Mouse (Mus musculus) gonadal fat pad, adult 2 months (tissue): Measurements from ENCODE around the gene Sec14l5. TPM values are rescaled to one million over a fixed set of nuclear protein-coding genes. Genes with fewer than 3 reads are reported as not detected.

Experiments
- DNase-seq: peaks from one replicate; pipeline ENCODE4 v3.0.0-alpha.2; 2012; ENCODE audit warnings: low read depth
- polyA plus RNA-seq: library from polyadenylated mRNA; depleted of rRNA; stranded (reverse); fragments of >200 nt; gene quantifications from 2 replicates; pipeline ENCODE4 v1.2.3, GENCODE M21; 2012; rRNA removed

Sec14l5 gene
- 0.68 and 0.74 TPM in 2 replicates for polyA plus RNA-seq

- DNase-seq, result no peak
These were observed at the start of gene Sec14l5 for GRCm38 (mm10) chr16:5147037-5147385. Gene Sec14l5 (plus strand): TSS chr16:5147109.

DNA sequence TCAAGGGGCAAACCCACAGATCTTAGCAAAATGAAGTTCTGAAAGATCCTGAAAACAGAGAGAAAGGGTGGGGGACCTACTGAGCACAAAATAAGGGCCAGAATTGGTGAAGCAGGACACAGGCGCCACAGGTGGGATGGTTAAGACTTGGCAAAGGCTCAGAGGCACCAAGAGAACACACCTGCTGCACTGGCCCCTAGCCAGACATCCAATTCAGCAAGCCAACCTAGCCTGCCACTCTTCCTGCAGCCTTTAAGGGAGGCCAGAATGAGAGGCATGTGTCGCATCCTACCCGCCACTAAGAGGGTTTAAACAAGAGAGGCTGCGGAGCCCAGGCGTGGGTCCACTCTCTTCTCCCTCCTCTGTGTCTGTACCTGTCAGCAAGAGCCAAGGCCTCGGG, 45.9 kb upstream of the Sec14l5 start:
- DNase-seq, result no peak

- DNase-seq, result no peak
These were observed 37.0 kb upstream of the Sec14l5 start for GRCm38 (mm10) chr16:5109877-5110276.

- no peak for DNase-seq
These were observed 35.9 kb upstream of the Sec14l5 start for GRCm38 (mm10) chr16:5111021-5111420.

DNA sequence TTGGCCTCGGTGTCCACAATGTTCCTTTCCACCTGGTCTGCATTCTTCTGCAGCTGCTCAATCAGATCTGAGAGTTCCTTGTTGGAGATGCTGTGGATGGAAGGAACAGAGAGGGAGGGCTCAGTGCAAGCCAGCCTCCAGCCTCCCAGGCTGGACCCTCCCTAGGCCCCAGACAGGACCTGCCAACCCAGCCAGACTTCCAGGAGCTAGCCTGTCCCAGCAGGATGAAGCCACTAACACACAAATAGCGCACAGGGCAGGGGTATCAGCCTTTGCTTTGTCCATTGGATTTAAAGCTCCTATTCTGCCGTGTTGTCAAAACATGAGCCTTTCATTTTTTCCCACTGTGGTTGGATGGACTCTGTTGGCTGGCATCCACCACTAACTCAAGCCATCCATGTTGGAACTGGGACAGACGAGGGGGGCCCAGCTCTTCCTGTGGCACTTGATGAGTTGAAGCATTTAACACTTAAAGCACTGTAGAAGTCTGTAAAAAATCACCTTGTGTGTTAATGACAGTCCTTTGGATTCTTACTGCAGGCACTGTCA, 33.8 kb upstream of the Sec14l5 start:
- DNase-seq, result no peak

GRCm38 (mm10) chr16:5113582-5113981, 33.3 kb upstream of the Sec14l5 start:
- no peak for DNase-seq

GRCm38 (mm10) chr16:5119385-5119784, 27.5 kb upstream of the Sec14l5 start:
- DNase-seq, result no peak

DNA sequence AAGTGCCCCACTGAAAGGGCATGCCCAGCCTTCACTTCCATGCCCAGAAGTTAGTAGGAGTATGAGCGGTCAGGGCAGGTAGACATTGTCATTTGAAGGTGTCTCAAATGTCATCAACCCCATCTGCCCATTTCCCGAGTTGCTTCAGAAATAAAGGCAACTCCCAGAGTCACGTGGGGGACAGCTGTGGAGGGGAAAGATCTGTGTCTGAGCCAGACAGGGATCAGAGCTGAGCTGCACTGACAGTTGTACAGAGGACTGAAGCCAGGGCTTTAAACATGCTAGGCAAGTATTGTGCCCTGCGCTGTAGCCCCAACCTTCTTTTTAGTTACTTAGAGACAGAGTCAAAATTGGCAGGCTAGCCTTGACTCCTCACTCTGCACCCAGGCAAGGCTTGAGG, 27.1 kb upstream of the Sec14l5 start:
- DNase-seq, result no peak

DNA sequence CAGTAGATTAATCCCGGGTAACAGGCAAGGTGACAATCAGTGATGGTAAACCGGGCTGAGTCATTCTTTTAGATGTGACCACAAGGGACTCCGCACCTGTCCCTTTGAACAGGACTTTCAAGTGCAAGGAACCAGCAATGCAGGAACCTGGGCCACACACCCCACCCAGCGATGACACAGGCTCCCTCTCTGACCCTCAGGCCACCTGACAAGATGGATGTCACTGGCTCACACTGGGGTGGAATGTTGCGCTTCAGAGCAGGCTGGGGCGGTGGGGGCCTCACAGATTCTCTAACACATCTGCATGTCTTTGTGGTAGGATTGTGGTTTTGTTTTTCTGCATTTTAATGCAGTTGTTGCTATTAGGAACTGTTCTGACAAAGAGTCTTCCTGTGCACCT, 23.4 kb upstream of the Sec14l5 start:
- no peak for DNase-seq

- no peak for DNase-seq
These were observed 16.7 kb upstream of the Sec14l5 start for GRCm38 (mm10) chr16:5130196-5130595.

DNA sequence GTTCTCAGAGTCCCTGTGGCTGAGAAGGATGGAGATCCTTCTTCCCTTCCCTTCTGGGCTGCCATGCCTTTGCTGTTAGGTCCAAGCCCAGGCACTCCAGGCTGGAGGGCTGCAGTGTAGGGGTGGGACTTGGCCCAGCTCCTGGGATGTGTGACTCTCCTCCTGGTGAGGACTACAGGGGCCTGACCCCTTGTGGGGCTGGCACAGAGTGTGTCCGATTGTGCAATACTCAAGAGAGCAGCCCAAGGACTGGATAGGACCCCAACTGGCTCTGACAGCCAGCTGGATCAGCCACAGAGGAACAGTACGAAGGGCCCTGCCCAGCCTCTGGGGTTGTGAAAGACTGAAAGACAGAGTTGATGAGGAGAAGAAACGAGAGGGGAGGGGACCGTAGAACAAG, 16.1 kb upstream of the Sec14l5 start:
- DNase-seq, result no peak

DNA sequence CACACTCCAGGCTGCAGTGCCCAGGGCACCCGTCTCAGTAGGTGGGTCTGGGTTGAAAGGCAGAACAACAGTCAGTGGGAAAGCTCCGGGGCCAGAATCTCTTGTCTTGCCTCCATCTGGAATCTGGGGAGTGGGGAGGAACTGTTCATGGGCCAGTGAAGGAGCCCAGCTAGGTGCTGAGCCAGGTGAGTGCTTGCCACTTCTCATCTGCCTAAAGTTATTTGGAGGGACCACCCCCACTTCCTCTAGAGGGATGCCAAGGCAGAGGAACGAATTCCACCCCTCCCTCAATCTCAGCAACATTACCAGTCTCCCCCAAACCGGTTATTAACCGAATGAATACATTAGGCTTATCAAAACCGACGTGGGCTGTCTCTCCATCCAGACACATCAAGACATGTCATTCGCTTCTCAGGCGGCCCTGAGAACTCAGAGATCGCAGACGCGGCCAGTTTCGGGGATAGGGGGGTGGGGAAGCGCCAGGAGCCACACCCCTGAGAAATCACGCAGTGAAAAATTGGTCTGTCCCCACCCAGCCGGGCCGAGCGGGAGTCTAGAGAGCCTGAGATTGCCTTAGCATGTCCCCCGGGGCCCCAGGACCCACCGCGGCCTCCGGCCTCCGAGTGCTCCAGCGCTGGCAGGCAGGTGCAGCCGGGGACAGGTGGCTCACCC, 15.5 kb upstream of the Sec14l5 start:
- DNase-seq, result no peak

- DNase-seq, result no peak
These were observed 14.5 kb upstream of the Sec14l5 start, which contains the start of gene Ppl for GRCm38 (mm10) chr16:5132401-5132801. Gene Ppl (minus strand): TSS chr16:5132421.

DNA sequence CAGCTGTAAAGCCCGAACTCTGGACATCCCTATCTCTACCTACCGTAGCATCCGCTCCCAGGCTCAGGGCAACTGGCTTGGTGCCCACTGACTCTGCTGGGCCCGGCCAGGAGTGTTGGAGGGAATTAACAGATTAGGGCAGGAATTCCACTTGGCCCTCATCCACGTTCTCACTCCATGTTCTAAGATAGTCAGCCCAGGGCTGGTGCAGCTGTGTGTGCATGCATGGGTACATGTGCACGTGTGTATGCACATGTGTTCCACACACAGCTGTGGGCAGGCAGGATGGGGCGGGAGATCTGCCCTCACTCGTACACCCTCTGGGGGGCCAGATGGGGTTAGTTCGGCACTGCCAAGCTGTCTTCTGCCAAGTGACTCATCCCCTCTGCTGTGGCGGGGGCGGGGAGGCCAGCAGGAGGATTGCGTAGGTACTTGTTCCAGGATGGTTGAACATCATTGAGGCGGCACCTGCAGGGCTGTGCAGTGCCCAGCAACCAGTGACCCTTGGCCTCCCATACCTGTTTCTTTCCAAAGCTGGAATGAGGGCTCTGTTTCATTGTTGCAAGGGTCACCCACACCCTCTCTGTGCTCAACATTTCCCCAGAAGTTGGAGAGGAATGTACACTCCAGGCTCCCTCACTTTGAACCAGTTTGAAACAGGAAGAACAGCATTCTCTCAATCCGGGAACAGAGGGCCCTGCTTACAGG, 12.1 kb upstream of the Sec14l5 start:
- DNase-seq, result peak; percentile 71

- DNase-seq, result no peak
These were observed 11.2 kb upstream of the Sec14l5 start for GRCm38 (mm10) chr16:5135551-5136261.

- peak; percentile 60 for DNase-seq
These were observed 10.4 kb upstream of the Sec14l5 start for GRCm38 (mm10) chr16:5136505-5136904.

- no peak for DNase-seq
These were observed 9.8 kb upstream of the Sec14l5 start for GRCm38 (mm10) chr16:5137006-5137540.

DNA sequence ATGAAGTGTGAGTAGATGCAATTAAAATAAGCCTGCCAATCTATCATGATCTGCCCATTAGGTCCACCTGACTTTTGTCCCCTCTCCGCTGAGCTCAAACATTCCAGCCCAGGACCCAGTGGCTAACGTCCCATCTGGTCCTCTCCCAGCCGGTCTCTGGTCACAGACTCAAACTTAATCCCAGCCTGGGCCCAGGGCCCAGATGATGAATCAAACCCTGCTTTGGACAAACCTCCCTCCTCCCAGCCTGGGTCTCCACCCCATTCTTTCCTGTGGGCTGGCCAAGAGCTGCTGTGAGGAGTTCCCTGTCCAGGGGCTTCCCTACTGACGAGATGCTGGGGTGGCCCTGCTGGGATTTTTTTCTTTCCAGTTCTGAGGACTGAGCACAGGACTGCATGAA, 7.2 kb upstream of the Sec14l5 start:
- no peak for DNase-seq

DNA sequence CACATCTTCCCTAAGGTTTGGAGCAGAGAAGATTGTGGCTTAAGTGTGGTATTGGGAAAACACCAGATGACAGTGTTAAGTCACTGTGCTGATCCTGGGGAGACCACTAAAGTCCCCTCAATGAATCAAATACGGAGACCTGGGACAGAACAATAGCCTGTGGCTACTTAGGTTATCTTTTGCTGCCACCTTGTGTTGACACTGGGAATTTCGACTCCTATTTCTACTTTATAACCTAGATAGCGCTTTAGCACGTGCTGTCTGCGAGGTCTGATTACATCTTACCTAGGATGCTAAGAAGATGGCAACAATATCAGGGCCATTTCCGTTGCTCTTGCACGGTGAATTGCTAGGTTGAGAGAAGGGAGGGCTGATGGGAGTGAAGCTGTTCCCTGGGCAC, 1.3 kb upstream of the Sec14l5 start:
- no peak for DNase-seq

GRCm38 (mm10) chr16:5146367-5147036, 407 bp upstream of the Sec14l5 start:
- DNase-seq, result no peak

GRCm38 (mm10) chr16:5150544-5150943, 3.6 kb downstream of the Sec14l5 start:
- DNase-seq, result no peak
